Mouse (Mus musculus): Measurements from ENCODE around the gene Dock1. TPM values are rescaled to one million over a fixed set of nuclear protein-coding genes. Genes with fewer than 3 reads are reported as not detected.
A peak's percentile ranks its signal among the peaks of the same experiment; 100 is the strongest.

The Dock1 gene
- polyA plus RNA-seq, 1 experiment from 2014 or later = 36.4 TPM

- Histone ChIP-seq H3K27ac (no peak overlapping the region), H3K4me2 (no peak overlapping the region), H3K27me3 (no peaks in the 10 kb centered on the region), H3K9me3 (no peaks in the 10 kb centered on the region), H3K9ac (no peak overlapping the region), H3K36me3 (peaks cover 25% of the 10 kb centered on the region), H3K4me1 (peaks cover 7% of the 10 kb centered on the region; the same call in 1 of the 2 replicates), H3K4me3 (no peak overlapping the region)
- no peak for ATAC-seq (ENCODE audit: insufficient number of reproducible peaks, low FRiP score, low TSS enrichment, low read depth)
- 32% methylated on average over 9 of the region's 9 CpGs for WGBS
Measured at GRCm38 (mm10) chr7:135002891-135003290, 332.4 kb downstream of the Dock1 start.

GRCm38 (mm10) chr7:135005964-135006560, 335.6 kb downstream of the Dock1 start:
- 0 out of 2 replicates have a peak, but pooled peaks cover 4% of the 10 kb centered on the region for H3K36me3 ChIP-seq
- no peak for ATAC-seq (ENCODE audit: insufficient number of reproducible peaks, low FRiP score, low TSS enrichment, low read depth)
- no peak overlapping the region for H3K9ac ChIP-seq
- no peaks in the 10 kb centered on the region for H3K27me3 ChIP-seq
- no peak overlapping the region for H3K4me3 ChIP-seq
- H3K27ac ChIP-seq = no peak overlapping the region
- no peaks in the 10 kb centered on the region for H3K9me3 ChIP-seq
- peaks cover 7% of the 10 kb centered on the region; the same call in 1 of the 2 replicates for H3K4me1 ChIP-seq
- 44% methylated on average over 7 of the region's 7 CpGs for whole genome bisulfite sequencing
- H3K4me2 ChIP-seq = no peak overlapping the region

GRCm38 (mm10) chr7:135008021-135008420, 337.6 kb downstream of the Dock1 start:
- H3K4me3 ChIP-seq = no peak overlapping the region
- H3K27me3 ChIP-seq = no peaks in the 10 kb centered on the region
- H3K9me3 ChIP-seq = no peaks in the 10 kb centered on the region
- no peak overlapping the region for H3K9ac ChIP-seq
- no peak overlapping the region for H3K27ac ChIP-seq
- 83% methylated on average over 2 of the region's 2 CpGs for WGBS
- 0 out of 2 replicates have a peak, but pooled peaks cover 4% of the 10 kb centered on the region for H3K4me1 ChIP-seq
- H3K4me2 ChIP-seq = no peak overlapping the region
- ATAC-seq (ENCODE audit: insufficient number of reproducible peaks, low FRiP score, low TSS enrichment, low read depth) = no peak
- H3K36me3 ChIP-seq = no peaks in the 10 kb centered on the region

GRCm38 (mm10) chr7:135010997-135011396, 340.5 kb downstream of the Dock1 start:
- ATAC-seq (ENCODE audit: insufficient number of reproducible peaks, low FRiP score, low TSS enrichment, low read depth) = no peak
- H3K36me3 ChIP-seq = no peaks in the 10 kb centered on the region
- no peaks in the 10 kb centered on the region for H3K27me3 ChIP-seq
- 0 out of 2 replicates have a peak, but pooled peaks cover under 1% of the 10 kb centered on the region for H3K4me1 ChIP-seq
- H3K9ac ChIP-seq = no peak overlapping the region
- no peak overlapping the region for H3K4me3 ChIP-seq
- H3K9me3 ChIP-seq = no peaks in the 10 kb centered on the region
- WGBS = 90% methylated on average over 2 of the region's 2 CpGs
- no peak overlapping the region for H3K27ac ChIP-seq
- H3K4me2 ChIP-seq = no peak overlapping the region

- no peak for ATAC-seq (ENCODE audit: insufficient number of reproducible peaks, low FRiP score, low TSS enrichment, low read depth)
- peaks cover 12% of the 10 kb centered on the region for H3K4me1 ChIP-seq
- H3K27me3 ChIP-seq = no peaks in the 10 kb centered on the region
- no peak overlapping the region for H3K27ac ChIP-seq
- no peak overlapping the region for H3K4me3 ChIP-seq
- no peaks in the 10 kb centered on the region for H3K9me3 ChIP-seq
- no peak overlapping the region for H3K4me2 ChIP-seq
- WGBS = 50% methylated on average over 1 of the region's 1 CpGs
- no peak overlapping the region for H3K9ac ChIP-seq
- H3K36me3 ChIP-seq = no peaks in the 10 kb centered on the region
Measured at GRCm38 (mm10) chr7:135017531-135017930, 347.1 kb downstream of the Dock1 start.

- Histone ChIP-seq H3K4me3 (no peak overlapping the region), H3K9ac (no peak overlapping the region), H3K9me3 (no peaks in the 10 kb centered on the region), H3K4me1 (peaks cover 12% of the 10 kb centered on the region), H3K27me3 (no peaks in the 10 kb centered on the region), H3K27ac (no peak overlapping the region), H3K36me3 (no peaks in the 10 kb centered on the region), H3K4me2 (no peak overlapping the region)
- no peak for ATAC-seq (ENCODE audit: insufficient number of reproducible peaks, low FRiP score, low TSS enrichment, low read depth)
- 83% methylated on average over 7 of the region's 7 CpGs for WGBS
Measured at GRCm38 (mm10) chr7:135020762-135021161, 350.3 kb downstream of the Dock1 start.

GRCm38 (mm10) chr7:135021544-135022100, 351.2 kb downstream of the Dock1 start:
- WGBS = 75% methylated on average over 9 of the region's 9 CpGs
- no peak for ATAC-seq (ENCODE audit: insufficient number of reproducible peaks, low FRiP score, low TSS enrichment, low read depth)
- H3K4me2 ChIP-seq = no peak overlapping the region

GRCm38 (mm10) chr7:135024531-135024930, 354.1 kb downstream of the Dock1 start:
- Histone ChIP-seq H3K36me3 (no peaks in the 10 kb centered on the region), H3K4me2 (no peak overlapping the region), H3K4me3 (no peak overlapping the region), H3K9me3 (no peaks in the 10 kb centered on the region), H3K4me1 (peaks cover 9% of the 10 kb centered on the region), H3K27me3 (no peaks in the 10 kb centered on the region), H3K27ac (no peak overlapping the region), H3K9ac (no peak overlapping the region)
- ATAC-seq (ENCODE audit: insufficient number of reproducible peaks, low FRiP score, low TSS enrichment, low read depth) = no peak
- 85% methylated on average over 5 of the region's 5 CpGs for WGBS

More at GRCm38 (mm10) chr7:135021544-135022100, 351.2 kb downstream of the Dock1 start:
- H3K4me3 ChIP-seq = no peak overlapping the region
- H3K27ac ChIP-seq = peak overlapping the region; percentile 17; the same call in 1 of the 2 replicates
- peaks cover 11% of the 10 kb centered on the region for H3K4me1 ChIP-seq
- no peaks in the 10 kb centered on the region for H3K9me3 ChIP-seq
- H3K9ac ChIP-seq = no peak overlapping the region
- H3K36me3 ChIP-seq = no peaks in the 10 kb centered on the region
- H3K27me3 ChIP-seq = no peaks in the 10 kb centered on the region

- Histone ChIP-seq H3K27me3 (no peaks in the 10 kb centered on the region), H3K27ac (no peak overlapping the region), H3K36me3 (no peaks in the 10 kb centered on the region), H3K4me2 (no peak overlapping the region), H3K4me3 (no peak overlapping the region), H3K9me3 (no peaks in the 10 kb centered on the region), H3K9ac (no peak overlapping the region), H3K4me1 (no peaks in the 10 kb centered on the region)
- no peak for ATAC-seq (ENCODE audit: insufficient number of reproducible peaks, low FRiP score, low TSS enrichment, low read depth)
- WGBS = 86% methylated on average over 2 of the region's 2 CpGs
Measured at GRCm38 (mm10) chr7:135028716-135029115, 358.3 kb downstream of the Dock1 start.

GRCm38 (mm10) chr7:135029136-135029535, 358.7 kb downstream of the Dock1 start:
- H3K27me3 ChIP-seq = no peaks in the 10 kb centered on the region
- H3K4me1 ChIP-seq = no peaks in the 10 kb centered on the region
- no peak overlapping the region for H3K27ac ChIP-seq
- WGBS = 66% methylated on average over 3 of the region's 3 CpGs
- no peak for ATAC-seq (ENCODE audit: insufficient number of reproducible peaks, low FRiP score, low TSS enrichment, low read depth)
- H3K4me3 ChIP-seq = no peak overlapping the region
- no peak overlapping the region for H3K9ac ChIP-seq
- H3K4me2 ChIP-seq = no peak overlapping the region
- H3K36me3 ChIP-seq = no peaks in the 10 kb centered on the region
- no peaks in the 10 kb centered on the region for H3K9me3 ChIP-seq

- no peak overlapping the region for H3K27ac ChIP-seq
- WGBS = 64% methylated on average over 3 of the region's 3 CpGs
- H3K4me1 ChIP-seq = no peaks in the 10 kb centered on the region
- no peak overlapping the region for H3K4me3 ChIP-seq
- no peaks in the 10 kb centered on the region for H3K27me3 ChIP-seq
- no peak overlapping the region for H3K4me2 ChIP-seq
- H3K9me3 ChIP-seq = no peaks in the 10 kb centered on the region
- H3K36me3 ChIP-seq = no peaks in the 10 kb centered on the region
- H3K9ac ChIP-seq = no peak overlapping the region
- no peak for ATAC-seq (ENCODE audit: insufficient number of reproducible peaks, low FRiP score, low TSS enrichment, low read depth)
Measured at GRCm38 (mm10) chr7:135031466-135031865, 361.0 kb downstream of the Dock1 start.

- H3K4me2 ChIP-seq = no peak overlapping the region
- H3K4me3 ChIP-seq = no peak overlapping the region
- H3K9ac ChIP-seq = no peak overlapping the region
- no peak overlapping the region for H3K27ac ChIP-seq
- H3K27me3 ChIP-seq = no peaks in the 10 kb centered on the region
- no peaks in the 10 kb centered on the region for H3K9me3 ChIP-seq
- H3K4me1 ChIP-seq = no peaks in the 10 kb centered on the region
- 61% methylated on average over 5 of the region's 5 CpGs for WGBS
- ATAC-seq (ENCODE audit: insufficient number of reproducible peaks, low FRiP score, low TSS enrichment, low read depth) = no peak
- no peaks in the 10 kb centered on the region for H3K36me3 ChIP-seq
Measured at GRCm38 (mm10) chr7:135034811-135035210, 364.4 kb downstream of the Dock1 start.

Data from limb, embryonic 15.5 days (tissue).